Mouse (Mus musculus) kidney, postnatal 36 days (tissue): Measurements from ENCODE around the gene Mark2.
"Not testable (repeated sequence)": the region's sequence is repeated elsewhere in the genome, so short reads cannot be mapped to it uniquely, and the experiment has no call there.

Source experiments
- DNase-seq, 2 experiments: peaks; one replicate each; pipeline ENCODE4 v3.0.0; 2021 to 2022; ENCODE audit warnings: mixed read lengths in 2 of 2

Gene Mark2

GRCm38 (mm10) chr19:7341512-7342397 is at the start of gene Mark2:
Gene Mark2, minus strand, starts transcription at chr19:7341860.
- DNase-seq: peak; percentile 99 to 100

- DNase-seq: no peak
Observed at GRCm38 (mm10) chr19:7388488-7388887, 46.8 kb upstream of the Mark2 start.

- DNase-seq: no peak
Observed at GRCm38 (mm10) chr19:7386042-7386441, 44.4 kb upstream of the Mark2 start.

GRCm38 (mm10) chr19:7382903-7383865 is 41.5 kb upstream of the Mark2 start, which contains the start of gene Spindoc:
Gene Spindoc, minus strand, starts transcription at chr19:7382994.
- DNase-seq: peak; percentile 99 to 100

GRCm38 (mm10) chr19:7382248-7382902 is 40.7 kb upstream of the Mark2 start:
- DNase-seq: peak; percentile 60 to 79

- peak in 1 of 2 experiments; percentile 6 for DNase-seq
Observed at GRCm38 (mm10) chr19:7381906-7382247, 40.2 kb upstream of the Mark2 start.

- no peak for DNase-seq
Observed at GRCm38 (mm10) chr19:7377639-7378038, 36.0 kb upstream of the Mark2 start.

- DNase-seq: no peak
Observed at GRCm38 (mm10) chr19:7374491-7374890, 32.8 kb upstream of the Mark2 start.

- not testable (repeated sequence) for DNase-seq
Observed at GRCm38 (mm10) chr19:7369469-7369868, 27.8 kb upstream of the Mark2 start.

- DNase-seq: no peak
Observed at GRCm38 (mm10) chr19:7353636-7354035, 12.0 kb upstream of the Mark2 start.

- DNase-seq: no peak
Observed at GRCm38 (mm10) chr19:7352809-7353495, 11.3 kb upstream of the Mark2 start.

- no peak for DNase-seq
Observed at GRCm38 (mm10) chr19:7349993-7350392, 8.3 kb upstream of the Mark2 start.

- peak; percentile 47 to 67 for DNase-seq
Observed at GRCm38 (mm10) chr19:7345235-7345755, 3.6 kb upstream of the Mark2 start.

- no peak for DNase-seq
Observed at GRCm38 (mm10) chr19:7342646-7343045, 986 bp upstream of the Mark2 start.

GRCm38 (mm10) chr19:7340780-7341475 is 732 bp downstream of the Mark2 start:
- no peak for DNase-seq

GRCm38 (mm10) chr19:7340371-7340779 is 1.3 kb downstream of the Mark2 start:
- DNase-seq: peak; percentile 25 to 43

- no peak for DNase-seq
Observed at GRCm38 (mm10) chr19:7339867-7340266, 1.8 kb downstream of the Mark2 start.

GRCm38 (mm10) chr19:7339026-7339425 is 2.6 kb downstream of the Mark2 start:
- DNase-seq: peak; percentile 63 to 71

- no peak for DNase-seq
Observed at GRCm38 (mm10) chr19:7337781-7338342, 3.8 kb downstream of the Mark2 start.

GRCm38 (mm10) chr19:7335656-7336055 is 6.0 kb downstream of the Mark2 start:
- no peak for DNase-seq

GRCm38 (mm10) chr19:7334049-7334448 is 7.6 kb downstream of the Mark2 start:
- peak; percentile 46 to 70 for DNase-seq
